Comparison of ENCODE assay signal across 25 mouse cellular contexts in genomic region chr14:109035171-109035570, GRCm38 (mm10).
"Had no signal": no experiment of that assay in that cellular context is flagged by ENCODE, and none has a peak within 500 bp of the region (broad histone marks: within the 10 kb centered on the region; RNA-seq: fewer than 3 reads in every experiment).

No protein-coding gene starts in this region.

- H3K4me2 ChIP-seq: heart, embryonic 11.5 days; heart, embryonic 13.5 days; heart, embryonic 15.5 days; hindbrain, embryonic 12.5 days; hindbrain, embryonic 14.5 days; intestine, embryonic 15.5 days; limb, embryonic 12.5 days had no signal

- DNase-seq: gastrocnemius, adult 2 months; gastrocnemius, postnatal 10 days; gastrocnemius, postnatal 25 days; heart, adult 2 months; heart, postnatal 14 days; heart, postnatal 4 days; kidney, adult 18-20 months; kidney, adult 8-10 months; kidney, postnatal 10 days; kidney, postnatal 25 days; kidney, postnatal 4 days; liver had no signal

- H3K9me3 ChIP-seq: heart, embryonic 13.5 days; heart, embryonic 15.5 days; hindbrain, embryonic 10.5 days; hindbrain, embryonic 12.5 days; intestine, embryonic 15.5 days; limb, embryonic 10.5 days; limb, embryonic 12.5 days had no signal

- H3K36me3 ChIP-seq: heart, embryonic 13.5 days; heart, embryonic 15.5 days; hindbrain, embryonic 10.5 days; hindbrain, embryonic 12.5 days; intestine, embryonic 15.5 days; limb, embryonic 10.5 days; limb, embryonic 12.5 days had no signal

- H3K27ac ChIP-seq: gastrocnemius, adult 2 months; heart, adult 2 months; heart, embryonic 13.5 days; heart, embryonic 15.5 days; hindbrain, embryonic 10.5 days; hindbrain, embryonic 12.5 days; hindbrain, embryonic 14.5 days; intestine, embryonic 15.5 days; layer of hippocampus, adult 2 months; left cerebral cortex, adult 2 months; limb, embryonic 10.5 days; limb, embryonic 12.5 days had no signal

- H3K4me3 ChIP-seq: gastrocnemius, adult 2 months; heart, adult 2 months; heart, embryonic 13.5 days; heart, embryonic 15.5 days; hindbrain, embryonic 10.5 days; hindbrain, embryonic 12.5 days; intestine, embryonic 15.5 days; layer of hippocampus, adult 2 months; left cerebral cortex, adult 2 months; limb, embryonic 10.5 days; limb, embryonic 12.5 days had no signal

- H3K27me3 ChIP-seq: heart, embryonic 13.5 days; heart, embryonic 15.5 days; hindbrain, embryonic 12.5 days; intestine, embryonic 15.5 days; limb, embryonic 12.5 days had no signal

- ATAC-seq: hindbrain, embryonic 16.5 days; inflammation-experienced regulatory T-cells, adult 6 months; intestine, embryonic 15.5 days had no signal

- H3K9ac ChIP-seq: heart, embryonic 13.5 days; heart, embryonic 15.5 days; hindbrain, embryonic 12.5 days; hindbrain, embryonic 14.5 days; intestine, embryonic 15.5 days; limb, embryonic 12.5 days had no signal

- H3K4me1 ChIP-seq: heart, embryonic 13.5 days; heart, embryonic 15.5 days; hindbrain, embryonic 10.5 days; hindbrain, embryonic 12.5 days; intestine, embryonic 15.5 days; limb, embryonic 10.5 days; limb, embryonic 12.5 days had no signal
